Mouse (Mus musculus) splenic B cell, adult 2 months (primary cell): ENCODE measurements around the gene Aldh3a1.
"Not testable (repeated sequence)": the region's sequence is repeated elsewhere in the genome, so short reads cannot be mapped to it uniquely, and the experiment has no call there.

ENCODE experiments used
- DNase-seq: peaks from one replicate; pipeline ENCODE4 v3.0.0-alpha.2; 2011; ENCODE audit warnings: low read depth, low spot score
- H3K27me3 ChIP-seq: 2 replicates; pipeline ENCODE4 v1.6.1; 2012; ENCODE audit warnings: mild to moderate bottlenecking, low read length, moderate library complexity, mixed read lengths; ENCODE audit not compliant: control insufficient read depth, poor library complexity, insufficient read depth, severe bottlenecking
- H3K36me3 ChIP-seq: 2 replicates; pipeline ENCODE4 v1.6.1; 2012; ENCODE audit warnings: mild to moderate bottlenecking, low read length, moderate library complexity, mixed read lengths; ENCODE audit not compliant: control insufficient read depth, poor library complexity, insufficient read depth, severe bottlenecking

The Aldh3a1 gene

DNA sequence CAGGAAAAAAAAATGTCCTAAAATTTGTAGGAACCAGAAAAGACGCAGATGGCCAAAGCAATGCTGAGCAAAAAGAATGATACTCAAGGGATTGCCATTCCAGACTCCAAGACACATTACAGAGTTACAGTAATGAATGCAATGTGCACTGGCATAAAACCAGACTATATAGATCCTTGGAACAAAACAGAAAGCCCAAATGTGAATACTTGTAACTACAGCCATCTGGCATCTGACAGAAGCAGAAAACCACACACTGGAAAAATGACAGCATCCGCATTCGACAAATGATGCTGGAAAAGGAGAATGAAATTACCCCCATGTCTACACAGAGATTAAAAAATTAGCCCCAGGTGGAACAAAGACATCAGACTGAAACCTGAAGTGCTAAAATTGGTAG is 27.0 kb upstream of the Aldh3a1 start:
- no peak for DNase-seq
- H3K27me3 ChIP-seq = no peaks in the 10 kb centered on the region
- no peaks in the 10 kb centered on the region for H3K36me3 ChIP-seq

DNA sequence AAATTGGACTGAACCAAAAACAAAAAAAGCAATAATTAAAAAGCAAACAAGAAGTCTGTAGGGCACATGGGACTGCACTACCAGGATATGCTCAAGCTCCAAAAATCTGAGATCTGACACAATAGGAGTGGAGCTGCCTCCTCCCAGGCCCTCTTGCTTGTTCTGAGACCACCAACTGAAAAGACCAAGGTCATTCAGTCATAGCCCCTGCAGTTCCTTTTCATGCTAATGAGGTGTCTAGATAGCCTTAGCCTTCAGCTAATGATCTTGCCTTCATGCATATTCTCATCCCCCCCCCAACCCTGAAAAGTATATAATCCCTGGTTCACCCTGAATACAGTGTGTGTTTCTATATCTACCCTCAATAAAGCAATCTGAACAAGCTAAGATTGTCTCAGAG is 25.7 kb upstream of the Aldh3a1 start:
- Histone ChIP-seq H3K27me3 (no peaks in the 10 kb centered on the region), H3K36me3 (no peaks in the 10 kb centered on the region)
- no peak for DNase-seq

DNA sequence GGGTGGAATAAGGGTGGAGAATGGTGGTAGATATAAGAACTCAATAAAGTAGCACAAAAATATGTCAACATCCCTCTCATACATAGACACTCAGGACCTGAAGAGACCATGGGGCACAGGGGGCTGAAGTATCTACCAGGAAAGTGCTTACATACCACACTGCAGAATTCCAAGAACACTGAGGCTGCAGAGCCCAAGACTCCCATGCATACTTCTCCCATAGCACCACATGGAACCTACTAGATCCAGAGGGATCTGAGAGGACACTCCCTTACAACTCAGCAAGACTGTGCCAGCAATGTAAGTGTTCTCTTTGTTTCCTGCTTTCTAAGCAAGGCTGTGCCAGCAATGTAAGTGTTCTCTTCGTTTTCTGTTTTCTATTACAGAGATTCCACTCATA is 23.5 kb upstream of the Aldh3a1 start:
- no peak for DNase-seq
- no peaks in the 10 kb centered on the region for H3K36me3 ChIP-seq
- no peaks in the 10 kb centered on the region for H3K27me3 ChIP-seq

DNA sequence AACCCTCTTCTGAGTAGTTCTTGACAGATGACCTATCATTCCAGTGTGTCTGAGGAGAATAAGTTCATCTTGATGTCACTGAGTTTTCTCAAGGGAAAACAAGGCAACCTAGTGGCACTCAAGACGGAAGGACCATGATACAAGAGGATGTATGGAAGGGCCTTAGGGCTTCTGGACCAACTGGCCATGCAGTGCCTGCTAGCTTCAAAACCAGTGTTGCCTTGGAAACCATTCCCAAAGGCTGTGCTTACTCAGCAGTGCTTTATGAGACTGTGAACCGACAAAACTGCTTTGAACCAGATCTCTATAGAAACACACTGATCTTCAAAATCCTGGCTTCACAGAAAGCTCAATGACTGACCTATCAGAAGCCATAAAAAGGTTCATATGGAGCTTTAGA is 16.6 kb upstream of the Aldh3a1 start:
- Histone ChIP-seq H3K27me3 (no peaks in the 10 kb centered on the region), H3K36me3 (no peaks in the 10 kb centered on the region)
- no peak for DNase-seq

DNA sequence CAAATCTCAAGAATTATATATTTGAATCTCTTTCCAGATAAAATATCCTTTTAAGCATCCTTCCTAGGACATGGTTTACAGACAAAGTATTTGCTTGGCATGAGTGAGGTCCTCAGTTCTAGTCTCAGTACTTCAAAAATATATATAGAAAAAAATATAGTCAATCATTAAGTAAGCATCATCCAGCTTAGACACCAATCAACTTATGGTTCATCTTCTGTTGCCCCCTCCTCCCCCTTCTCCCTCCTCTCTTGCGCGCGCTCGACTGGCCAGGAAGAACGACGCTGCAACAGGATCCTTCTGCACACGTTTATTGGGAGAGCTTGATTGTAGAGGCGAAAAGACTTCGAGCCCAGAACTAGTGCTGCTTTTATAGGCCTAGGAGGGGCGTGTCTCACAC is 15.2 kb upstream of the Aldh3a1 start:
- not testable (repeated sequence) for DNase-seq, H3K27me3 ChIP-seq, H3K36me3 ChIP-seq

DNA sequence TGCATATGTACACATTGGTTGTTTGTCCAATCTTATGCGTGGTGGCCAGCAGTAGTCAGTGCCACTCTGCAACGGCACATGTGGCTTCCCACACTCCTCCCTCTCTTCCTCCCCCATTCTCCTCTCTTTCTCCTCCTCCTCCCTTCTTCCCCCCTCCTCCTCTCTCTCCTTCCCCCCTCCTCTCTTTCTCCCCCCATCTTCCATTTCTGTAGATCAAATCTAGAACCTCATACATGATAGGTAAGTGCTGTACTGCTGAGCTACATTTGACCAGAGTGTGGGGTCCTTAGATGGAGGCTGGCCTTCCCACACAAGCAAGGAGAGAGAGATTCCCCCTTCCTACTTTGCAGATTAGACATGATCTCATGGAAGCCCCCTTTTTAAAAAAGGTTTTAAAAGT is 14.6 kb upstream of the Aldh3a1 start:
- no peak for DNase-seq
- Histone ChIP-seq H3K27me3 (no peaks in the 10 kb centered on the region), H3K36me3 (no peaks in the 10 kb centered on the region)

DNA sequence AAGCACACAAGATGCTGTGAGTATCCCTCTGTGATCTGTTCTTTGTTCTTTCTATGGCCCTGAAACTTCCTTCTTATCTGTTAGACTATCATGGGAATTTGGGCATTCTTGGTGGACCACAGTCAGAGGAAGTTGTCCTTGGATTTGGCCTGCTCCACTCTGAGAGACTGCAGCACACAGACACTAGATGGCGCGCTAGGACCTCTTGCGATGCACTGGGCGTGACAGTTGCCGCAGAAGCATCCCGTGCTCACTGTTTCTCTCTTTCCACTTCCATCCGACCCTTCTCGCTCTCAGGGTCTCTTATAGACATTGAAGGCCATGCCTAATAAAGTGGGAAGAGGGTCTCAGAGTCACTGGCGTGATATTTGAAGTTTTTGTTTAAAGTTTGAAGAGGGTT is 13.9 kb upstream of the Aldh3a1 start:
- H3K27me3 ChIP-seq = no peaks in the 10 kb centered on the region
- H3K36me3 ChIP-seq = no peaks in the 10 kb centered on the region
- DNase-seq = peak; percentile 84

DNA sequence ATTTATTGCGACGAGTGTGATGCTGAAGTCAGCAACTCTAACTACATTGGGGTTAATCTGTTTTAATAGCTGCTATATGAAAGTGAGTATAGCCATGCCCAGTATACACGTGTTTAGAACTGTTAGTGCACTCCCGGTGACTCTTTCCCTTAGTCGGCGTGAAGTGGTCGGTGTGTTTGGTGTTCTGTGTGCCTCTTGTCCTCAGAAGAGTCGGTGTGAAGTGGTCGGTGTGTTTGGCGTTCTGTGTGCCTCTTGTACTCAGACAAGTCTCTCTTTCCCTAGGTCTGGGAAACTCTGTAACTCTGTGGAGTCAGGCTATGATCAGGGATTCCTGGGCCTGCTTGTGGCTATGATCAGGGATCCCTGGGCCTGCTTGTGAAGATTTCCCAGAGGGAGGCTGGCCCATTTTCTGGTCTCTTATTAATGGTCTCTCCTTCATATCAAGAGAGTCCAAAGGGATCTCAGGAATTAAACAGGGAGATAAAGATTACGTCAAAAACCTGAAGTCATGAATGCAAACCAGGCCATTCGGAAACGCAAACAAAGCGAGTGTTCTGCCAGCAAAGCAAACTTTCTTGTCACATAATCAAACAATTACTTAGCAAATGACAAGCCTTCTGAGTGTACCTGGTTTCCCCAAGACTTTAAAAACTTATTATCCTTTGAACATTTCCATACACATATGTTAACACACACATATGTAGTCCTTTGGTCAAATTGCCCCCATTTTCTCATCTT is 10.6 kb upstream of the Aldh3a1 start:
- Histone ChIP-seq H3K36me3 (no peaks in the 10 kb centered on the region), H3K27me3 (no peaks in the 10 kb centered on the region)
- no peak for DNase-seq

DNA sequence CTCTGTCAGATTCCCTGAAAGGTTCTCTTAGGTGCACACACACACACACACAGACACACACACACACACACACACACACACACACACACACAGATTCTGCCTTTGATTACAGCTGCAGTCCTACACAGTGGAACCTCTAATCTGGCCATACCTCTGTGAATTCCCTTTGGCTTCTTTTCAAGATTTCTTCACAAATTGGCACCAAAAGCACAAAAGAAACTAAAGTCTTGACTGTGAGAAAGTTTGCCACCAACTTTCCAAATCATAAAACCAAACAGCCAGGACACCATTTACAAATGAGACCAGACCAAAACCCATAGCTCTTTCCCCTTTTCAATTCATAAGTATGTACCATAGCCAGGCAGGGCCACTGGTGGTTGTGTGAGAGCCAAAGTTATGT is 9.4 kb upstream of the Aldh3a1 start:
- Histone ChIP-seq H3K36me3 (no peaks in the 10 kb centered on the region), H3K27me3 (no peaks in the 10 kb centered on the region)
- DNase-seq = no peak

DNA sequence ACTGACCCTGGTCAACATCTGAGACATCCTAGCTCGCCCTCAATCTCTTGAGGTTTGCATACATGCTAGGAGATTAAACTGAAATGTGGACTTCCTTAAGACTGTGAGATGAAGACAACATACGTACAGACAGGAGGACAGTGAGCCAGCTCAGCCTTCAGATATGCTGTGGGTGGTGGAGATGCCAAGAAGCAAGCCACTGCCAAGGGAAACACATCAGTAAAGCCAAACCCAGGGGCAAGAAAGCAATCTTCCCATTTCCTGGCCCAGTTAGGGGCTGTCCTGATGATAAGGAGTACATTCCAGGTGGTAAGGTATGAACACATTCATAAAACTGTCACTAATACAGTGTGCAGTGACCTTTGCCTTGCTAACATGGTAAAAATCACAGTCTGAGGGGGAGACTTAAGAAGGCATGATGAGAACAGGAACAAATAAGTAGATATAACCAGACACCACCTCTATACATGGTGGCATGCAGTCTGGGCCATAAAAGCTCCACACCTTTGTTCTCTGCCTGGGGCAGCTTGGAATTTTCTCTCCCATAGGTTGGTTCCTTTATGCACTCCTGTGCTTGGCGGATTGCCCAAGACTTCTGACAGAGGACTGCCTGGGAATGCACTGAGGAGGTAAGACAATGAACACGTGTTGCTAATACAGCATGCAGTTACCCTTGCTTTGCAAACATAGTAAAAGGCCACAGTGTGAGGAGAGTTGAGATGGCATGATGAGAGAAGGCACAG is 7.5 kb upstream of the Aldh3a1 start:
- Histone ChIP-seq H3K36me3 (no peaks in the 10 kb centered on the region), H3K27me3 (no peaks in the 10 kb centered on the region)
- DNase-seq = no peak

DNA sequence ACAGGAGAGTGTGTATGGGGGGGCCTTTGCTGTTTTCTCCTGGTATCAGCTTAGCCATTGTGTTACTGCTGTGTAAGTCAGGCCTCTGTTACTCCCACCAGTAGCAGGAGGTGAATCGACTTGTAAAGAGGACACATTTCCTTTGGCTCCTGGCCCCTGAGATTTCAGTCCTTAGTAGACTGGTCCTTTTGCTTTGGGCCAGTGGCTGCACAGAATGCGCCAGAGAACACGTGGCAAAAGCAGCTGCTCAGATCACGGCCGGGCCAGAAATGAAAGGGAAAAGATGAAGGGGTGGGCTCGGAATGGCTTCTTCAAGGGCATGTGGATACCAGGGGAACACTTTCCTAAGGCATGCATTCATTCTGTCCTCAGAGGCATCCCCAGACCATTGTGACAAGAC is 5.2 kb upstream of the Aldh3a1 start:
- no peak for DNase-seq
- Histone ChIP-seq H3K27me3 (no peaks in the 10 kb centered on the region), H3K36me3 (no peaks in the 10 kb centered on the region)

DNA sequence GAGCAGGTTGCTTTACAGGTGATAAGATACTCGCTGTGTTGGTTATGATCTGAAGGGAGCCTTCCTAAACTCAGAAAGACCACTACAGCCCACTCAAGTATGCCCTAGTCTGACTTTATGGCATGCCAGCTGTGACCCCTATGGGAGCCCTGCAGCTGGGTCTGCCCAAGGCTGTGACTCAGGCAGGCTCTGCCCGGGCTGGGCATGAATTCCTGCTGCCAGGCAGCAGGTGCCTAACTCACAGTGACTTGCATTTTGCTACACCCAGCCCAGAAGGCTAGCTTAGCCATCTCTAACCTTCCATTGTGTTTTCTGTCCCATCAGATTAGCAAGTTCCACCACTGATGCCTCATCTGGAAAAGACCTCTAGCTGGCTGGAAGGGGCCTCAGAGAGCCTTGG is 4.5 kb upstream of the Aldh3a1 start:
- no peaks in the 10 kb centered on the region for H3K27me3 ChIP-seq
- DNase-seq = no peak

DNA sequence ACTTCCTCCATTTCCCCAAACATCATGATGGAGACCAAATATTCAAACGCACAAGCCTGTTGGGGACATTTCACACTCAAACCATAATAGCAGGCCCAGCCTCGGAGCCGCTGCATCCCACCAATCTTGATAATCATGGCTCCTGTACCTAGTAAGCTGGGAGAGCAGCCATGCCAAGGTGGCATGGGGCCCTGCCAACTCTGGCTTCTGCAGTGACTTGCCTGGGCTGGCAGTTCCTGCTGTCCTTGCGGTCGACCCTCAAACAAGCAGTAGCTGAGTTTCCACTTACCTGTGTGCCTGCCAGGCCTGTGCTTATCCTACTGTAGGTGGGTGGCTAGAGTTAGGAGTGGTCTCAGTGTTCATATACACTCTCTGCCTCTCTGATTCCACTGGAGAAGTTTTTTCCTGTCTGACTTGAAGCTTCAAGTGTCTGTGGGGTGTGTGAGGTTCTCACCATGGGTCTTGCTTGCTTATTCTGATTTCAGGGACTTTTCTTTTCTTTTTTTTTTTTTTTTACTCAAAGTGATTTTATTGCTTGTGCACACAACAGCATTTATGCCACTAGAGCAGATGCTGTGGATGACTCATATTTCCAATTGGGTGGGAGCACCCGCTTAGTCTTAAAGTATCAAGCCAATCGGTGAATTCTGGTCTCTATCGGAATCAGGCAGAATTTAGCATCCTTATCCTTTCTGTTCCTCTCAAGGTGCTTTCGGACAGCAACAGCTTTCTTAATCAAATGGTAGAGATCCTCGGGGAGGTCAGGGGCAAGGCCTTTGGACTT is 2.0 kb upstream of the Aldh3a1 start:
- no peak for DNase-seq
- H3K27me3 ChIP-seq = no peaks in the 10 kb centered on the region
- no peaks in the 10 kb centered on the region for H3K36me3 ChIP-seq

More for the DNA sequence above, 4.5 kb upstream of the Aldh3a1 start:
- no peaks in the 10 kb centered on the region for H3K36me3 ChIP-seq

DNA sequence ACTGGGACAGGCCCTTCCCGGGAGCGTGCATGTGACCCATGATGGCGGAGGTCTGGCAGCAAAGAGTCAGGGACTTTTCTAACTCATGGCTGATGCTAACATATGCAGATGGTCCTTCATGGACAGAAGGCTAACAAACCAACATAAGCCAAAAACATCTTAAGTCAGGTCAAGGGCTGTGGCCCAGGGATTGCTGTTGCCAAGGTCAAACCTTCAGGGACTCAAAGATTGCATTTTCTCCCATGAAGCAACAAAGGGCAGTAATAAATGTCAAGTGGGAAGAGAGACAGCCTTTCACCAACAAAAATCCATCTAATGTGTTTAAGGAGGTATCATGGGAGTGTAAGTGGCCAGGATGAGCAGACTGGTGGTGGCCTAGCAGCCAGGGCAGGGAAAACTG is 1.2 kb upstream of the Aldh3a1 start:
- no peaks in the 10 kb centered on the region for H3K27me3 ChIP-seq
- no peaks in the 10 kb centered on the region for H3K36me3 ChIP-seq
- DNase-seq = no peak

DNA sequence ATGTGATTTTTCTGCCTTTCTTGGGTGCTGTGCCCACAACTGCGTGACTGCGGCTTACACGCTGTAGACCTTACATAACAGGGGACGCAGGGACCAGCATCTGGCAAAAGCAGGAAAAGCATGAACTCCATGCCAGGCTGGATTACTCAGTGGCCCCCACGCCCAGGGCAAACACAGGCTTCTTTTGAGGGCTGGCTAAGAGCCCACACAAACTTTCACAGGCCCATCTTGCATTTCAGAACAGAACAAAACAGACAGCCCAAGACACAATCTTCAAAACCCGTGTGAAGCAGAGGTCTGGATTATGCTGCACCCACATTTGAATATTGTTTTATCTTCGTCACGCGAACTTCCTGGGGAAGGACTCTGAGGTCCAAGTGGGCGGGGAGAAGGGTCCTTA is 979 bp downstream of the Aldh3a1 start:
- Histone ChIP-seq H3K27me3 (no peaks in the 10 kb centered on the region), H3K36me3 (no peaks in the 10 kb centered on the region)
- DNase-seq = no peak
